Mouse (Mus musculus) urinary bladder, postnatal 14 days (tissue): ENCODE data around the gene Cdh4.
A peak's percentile ranks its signal among the peaks of the same experiment; 100 is the strongest.

Experiments used
- DNase-seq: peaks from one replicate; pipeline ENCODE4 v3.0.0; 2021; ENCODE audit warnings: low spot score

Cdh4 gene

DNA sequence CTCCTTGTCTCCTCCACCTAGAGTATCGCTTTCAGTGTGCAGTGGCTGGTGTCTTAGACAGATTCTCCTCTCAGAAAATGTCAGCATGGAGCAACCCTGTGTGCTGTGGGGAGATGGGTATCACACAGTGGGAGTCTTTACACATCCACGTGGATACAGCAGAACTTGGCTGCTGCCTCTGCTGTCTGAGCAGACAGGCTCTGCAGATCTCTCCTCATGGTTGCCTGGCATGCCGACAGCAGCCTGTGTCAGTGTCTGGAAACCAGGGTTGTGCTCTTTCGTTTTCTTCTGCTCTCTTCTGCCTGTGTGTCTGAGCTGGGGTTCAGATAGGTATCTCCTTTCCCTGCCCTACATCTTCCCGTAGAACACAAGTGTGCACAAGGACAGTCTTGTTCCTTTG lies 237.6 kb downstream of the Cdh4 start:
- DNase-seq, result no peak

DNA sequence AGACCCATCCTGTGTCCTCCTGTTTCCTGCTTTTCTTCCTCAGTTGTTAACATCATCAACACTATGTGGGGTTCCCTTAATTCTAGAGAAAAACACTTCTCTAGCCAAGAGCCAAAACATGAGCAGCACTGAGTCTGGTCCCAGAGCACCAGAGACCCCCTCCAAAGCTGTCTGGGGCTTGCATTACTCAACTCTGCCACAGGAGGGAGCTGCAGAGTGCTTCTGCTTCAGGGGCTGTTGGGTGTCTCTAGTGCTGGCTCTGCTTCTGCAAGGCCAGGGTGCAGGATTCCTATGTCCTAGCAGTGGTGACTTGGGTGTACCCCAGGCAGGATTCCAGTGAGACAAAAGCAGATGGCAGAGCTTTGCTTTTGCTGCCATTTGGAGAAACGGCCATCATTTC lies 239.2 kb downstream of the Cdh4 start:
- DNase-seq, result peak; percentile 11

GRCm38 (mm10) chr2:179687243-179687681 lies 245.0 kb downstream of the Cdh4 start:
- DNase-seq, result no peak

- DNase-seq, result no peak
Observed at GRCm38 (mm10) chr2:179688976-179689375, 246.7 kb downstream of the Cdh4 start.

DNA sequence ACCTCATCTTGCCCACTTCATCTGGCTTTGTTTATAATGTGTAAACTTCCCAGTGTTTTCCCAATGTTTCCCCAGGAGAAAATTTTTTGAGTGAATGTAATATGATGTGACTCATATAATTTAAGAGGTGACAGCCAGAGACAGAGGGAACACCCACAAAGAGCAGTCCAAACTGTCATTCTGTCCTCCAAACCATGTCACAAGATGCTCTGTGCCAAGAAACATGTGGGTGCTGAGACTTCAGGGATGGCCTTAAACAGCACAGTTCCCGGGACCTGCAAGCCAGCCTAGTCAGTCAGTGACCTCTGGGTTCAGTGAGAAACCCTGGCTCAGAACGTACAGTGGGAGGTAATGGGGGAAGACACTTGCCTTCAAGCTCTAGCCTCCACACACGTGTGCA lies 247.5 kb downstream of the Cdh4 start:
- no peak for DNase-seq

DNA sequence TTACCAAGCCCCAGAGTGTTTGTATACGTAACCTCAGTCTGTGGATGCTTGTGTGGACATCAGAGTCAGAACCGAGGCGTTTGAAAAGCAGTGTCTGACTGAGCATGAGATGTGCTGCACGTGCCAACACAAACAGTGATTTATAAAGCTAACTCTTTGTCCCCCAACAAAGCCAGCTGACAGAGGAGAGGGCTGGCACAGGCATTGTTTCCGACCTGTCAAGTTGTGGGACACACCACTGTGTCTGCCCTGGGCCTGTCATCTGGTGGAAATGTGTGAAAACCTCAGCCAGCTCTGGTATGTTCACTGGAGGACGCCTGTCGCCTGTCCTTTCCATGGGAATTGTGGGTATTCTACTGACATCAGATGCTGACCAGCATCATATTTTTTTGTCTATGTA lies 248.3 kb downstream of the Cdh4 start:
- no peak for DNase-seq

GRCm38 (mm10) chr2:179694936-179695335 lies 252.7 kb downstream of the Cdh4 start:
- no peak for DNase-seq

DNA sequence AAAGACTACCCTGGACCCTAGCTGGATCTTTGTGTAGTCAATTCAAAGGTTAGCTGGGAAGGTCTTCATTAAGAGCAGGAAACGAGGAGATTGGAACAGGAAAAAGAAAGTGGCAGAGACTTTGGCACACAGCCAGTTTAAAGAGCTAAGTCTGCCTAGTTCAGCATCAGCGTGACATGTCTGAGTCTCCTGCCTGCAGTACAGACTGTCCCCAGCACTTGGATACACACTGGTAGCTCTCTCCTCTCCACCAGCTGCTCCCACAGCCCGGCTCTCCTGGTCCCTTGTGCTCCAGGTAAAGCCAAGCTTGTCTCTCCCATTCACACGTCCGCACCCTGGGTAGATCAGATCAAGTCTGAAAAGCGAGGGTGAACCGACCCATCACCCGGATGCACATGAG lies 255.4 kb downstream of the Cdh4 start:
- no peak for DNase-seq

DNA sequence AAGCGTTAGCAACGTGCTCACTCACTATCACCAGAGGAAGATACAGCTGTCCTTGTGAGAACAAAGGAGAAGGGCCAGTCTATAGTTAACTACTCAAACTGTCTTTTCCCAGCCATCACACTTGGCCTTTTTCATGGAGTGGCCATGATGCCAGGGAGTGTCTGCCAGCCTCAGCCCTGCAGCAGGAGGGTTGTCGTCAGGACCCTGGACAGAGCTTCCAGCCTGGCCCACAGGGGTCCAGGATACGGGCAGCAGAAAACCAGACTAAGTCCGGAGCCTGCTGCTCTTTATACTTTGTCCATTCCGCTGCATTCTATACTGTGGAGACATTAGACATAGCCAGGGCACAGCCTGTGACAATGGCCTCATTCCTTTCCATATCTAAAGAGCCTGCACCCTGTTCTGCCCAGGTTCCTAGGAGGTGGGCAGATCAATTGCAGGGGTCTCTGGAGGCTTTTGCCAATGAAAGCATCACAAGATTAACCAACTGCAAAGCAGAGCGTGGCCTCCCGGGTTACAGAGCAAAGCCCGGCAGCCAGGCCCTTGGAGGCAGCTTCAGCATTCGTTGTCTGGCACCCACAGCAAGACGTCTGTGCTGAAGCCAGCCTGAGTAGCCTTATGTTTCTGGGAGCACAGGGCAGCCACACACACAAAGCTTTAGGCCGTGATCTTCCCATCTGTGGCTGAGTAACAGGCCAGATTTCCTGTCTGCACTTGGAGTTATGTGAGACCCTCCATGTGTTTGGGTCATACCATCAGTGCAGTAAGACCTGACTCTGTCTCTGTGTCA lies 256.2 kb downstream of the Cdh4 start:
- no peak for DNase-seq

DNA sequence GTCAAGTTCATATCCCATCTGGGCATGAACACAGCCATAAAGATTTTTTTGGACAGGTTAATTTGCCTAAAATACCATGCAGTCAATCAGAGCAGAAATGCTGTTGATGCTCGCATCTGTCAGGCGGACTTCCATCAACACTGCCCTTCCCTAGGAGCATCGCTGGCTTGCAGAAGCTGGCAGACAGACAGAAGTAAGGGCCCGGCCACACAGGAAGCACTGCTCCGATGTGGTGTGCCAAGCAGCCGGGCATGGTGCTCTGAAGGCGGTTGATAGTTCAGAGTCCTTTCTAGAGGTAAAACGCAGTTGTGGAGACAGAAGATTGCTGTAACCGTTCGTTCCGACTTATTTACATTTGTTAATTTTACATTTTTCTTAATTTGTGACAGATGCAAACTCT lies 262.8 kb downstream of the Cdh4 start:
- DNase-seq, result no peak

GRCm38 (mm10) chr2:179705461-179705860 lies 263.2 kb downstream of the Cdh4 start:
- no peak for DNase-seq

- DNase-seq, result no peak
Observed at GRCm38 (mm10) chr2:179706616-179707015, 264.4 kb downstream of the Cdh4 start.

GRCm38 (mm10) chr2:179709111-179709510 lies 266.9 kb downstream of the Cdh4 start:
- no peak for DNase-seq

DNA sequence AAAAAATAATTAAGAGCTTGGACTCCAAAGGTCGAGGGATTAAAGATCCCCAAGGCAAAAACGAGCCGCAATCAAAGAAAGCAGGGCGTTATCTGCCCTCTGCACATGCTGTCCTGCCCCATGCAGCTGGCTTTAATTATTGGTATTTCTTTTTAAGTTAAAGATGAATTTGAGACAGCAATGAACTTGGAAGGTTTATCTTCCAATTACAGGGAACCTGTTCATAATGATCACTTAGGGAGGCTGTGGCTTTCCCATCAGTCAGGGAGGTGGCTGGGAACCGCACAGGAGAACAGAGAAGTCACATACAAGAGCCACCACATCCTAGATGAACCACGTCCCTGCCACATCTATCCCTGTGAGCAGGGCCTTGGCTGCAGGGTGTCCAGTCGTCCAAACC lies 270.5 kb downstream of the Cdh4 start:
- DNase-seq, result no peak

DNA sequence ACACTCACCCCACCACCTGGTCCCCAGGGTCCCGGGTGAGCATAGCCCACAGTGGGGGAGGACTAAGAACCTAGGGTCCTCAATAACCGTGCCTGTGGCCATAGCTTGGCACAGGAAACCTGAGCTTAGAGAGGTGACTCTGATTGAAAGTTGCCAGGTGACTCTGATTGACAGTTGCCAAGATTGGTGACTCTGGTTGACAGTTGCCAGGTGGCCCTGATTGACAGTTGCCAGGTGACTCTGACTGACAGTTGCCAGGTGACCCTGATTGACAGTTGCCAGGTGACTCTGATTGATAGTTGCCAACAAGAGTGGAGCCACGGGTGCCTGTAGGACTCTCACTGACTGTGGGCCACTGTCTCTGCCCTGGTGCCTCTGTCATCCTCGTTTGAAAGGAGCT lies 271.1 kb downstream of the Cdh4 start:
- DNase-seq, result no peak

GRCm38 (mm10) chr2:179714145-179714544 lies 271.9 kb downstream of the Cdh4 start:
- no peak for DNase-seq

DNA sequence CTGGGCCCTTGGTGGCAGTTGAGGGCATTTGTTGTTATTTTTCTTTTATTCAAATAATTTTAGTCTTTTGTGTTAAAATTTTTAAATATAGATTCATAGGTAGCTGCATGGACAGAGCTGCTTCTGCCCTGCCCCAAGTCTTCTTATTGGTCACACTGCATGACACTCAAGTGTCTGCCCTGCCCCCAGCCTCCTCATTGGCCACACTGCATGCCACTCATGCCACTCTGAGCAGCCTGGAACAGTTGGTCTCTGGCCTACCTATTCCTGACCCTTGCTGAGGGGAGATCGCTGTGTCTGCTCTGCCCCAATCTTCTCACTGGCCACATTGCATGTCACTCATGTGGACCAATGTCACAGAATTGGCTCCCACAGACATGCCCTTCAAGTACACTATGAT lies 273.1 kb downstream of the Cdh4 start:
- DNase-seq, result no peak

DNA sequence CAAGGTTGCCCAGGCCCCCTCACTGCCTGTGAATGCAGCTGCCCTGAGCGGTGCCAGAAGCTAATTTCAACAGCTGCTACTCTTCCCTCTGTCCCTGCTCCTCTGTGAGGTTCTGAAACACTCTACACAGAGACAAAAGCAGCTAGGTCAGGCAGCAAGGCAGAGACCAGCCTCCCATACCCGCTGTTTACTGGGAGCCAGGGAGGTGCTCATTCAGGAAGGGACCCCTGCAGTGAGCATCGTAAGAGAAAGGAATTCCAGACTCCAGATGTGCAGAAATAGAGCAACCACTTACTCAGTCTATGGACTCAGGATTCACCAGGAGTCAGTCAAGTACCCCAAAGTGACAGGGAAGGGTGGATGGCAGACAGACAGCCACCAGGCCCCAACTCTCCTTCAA lies 278.1 kb downstream of the Cdh4 start:
- no peak for DNase-seq

DNA sequence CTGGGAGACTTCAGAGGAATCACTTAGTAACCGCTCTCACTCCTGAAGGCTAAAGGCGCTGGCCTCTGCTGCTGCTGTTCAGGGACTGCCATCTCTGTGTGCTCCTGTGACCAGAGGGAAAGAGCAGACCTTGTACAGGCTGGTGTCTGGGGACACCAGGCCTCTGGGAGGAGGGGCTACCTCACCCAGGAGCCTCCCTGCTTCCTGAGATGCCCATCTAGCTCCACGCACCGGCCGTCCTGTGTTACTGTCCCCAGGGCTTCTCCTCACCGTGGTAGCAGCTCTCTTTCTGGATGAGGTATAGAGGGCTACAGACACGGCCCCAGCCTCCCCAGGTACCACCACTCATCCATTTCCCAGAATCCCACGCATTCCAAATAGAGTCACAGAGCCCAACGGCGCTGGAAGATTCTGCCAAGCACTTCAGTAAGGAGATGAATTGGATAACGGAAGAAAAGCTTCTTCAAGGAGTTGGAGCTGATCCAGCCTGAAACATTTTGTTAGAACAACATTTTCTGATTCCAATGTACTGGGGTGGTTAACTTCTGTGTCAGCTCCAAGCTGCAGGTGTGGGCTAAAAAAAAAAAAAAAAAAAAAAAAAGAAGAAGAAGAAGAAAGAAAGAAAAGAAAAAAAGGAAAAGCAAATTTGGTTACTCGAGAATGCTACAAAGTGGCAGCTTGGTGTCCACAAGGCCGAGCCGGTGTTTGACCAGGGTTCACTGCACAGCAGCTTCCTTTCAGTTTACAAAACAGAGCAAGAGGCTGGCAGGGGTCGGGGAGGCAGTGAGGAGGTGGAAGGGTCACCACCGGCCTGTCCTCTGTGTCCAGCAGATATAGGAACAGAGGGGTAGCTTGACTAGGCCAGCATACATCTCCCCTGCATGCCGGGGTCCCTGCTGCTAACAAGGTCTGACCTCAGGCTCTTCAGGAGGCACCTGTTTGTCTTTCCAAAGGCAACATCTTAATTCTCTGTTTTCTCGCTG lies 279.6 kb downstream of the Cdh4 start:
- no peak for DNase-seq

DNA sequence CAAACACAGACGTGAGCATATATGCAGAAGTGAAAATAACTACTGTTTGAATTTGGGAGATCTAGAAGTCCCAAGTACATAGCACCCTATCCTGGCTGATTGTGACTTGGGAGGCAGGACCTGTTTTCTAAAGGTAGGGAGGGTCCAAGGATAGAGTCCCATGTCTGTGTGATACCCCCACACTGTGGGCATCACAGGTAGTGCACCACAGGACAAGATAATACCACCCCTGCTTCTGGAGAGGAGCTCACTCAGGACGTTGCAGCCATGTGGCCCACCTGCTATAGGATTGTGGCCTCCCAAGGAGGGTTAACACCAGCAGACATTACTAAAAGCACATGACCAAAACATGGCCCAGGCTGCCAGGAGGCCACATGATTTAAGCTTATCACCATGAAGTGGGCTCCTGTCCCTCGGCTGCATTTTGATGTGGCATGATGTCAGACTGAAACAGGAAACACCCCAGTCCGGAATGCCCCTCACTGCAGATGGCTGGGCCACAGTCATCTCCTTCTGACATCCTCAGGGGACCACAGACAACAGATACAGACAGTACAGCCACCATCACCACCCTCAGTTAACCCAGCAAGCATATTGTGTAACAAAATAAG lies 280.6 kb downstream of the Cdh4 start:
- no peak for DNase-seq

- DNase-seq, result no peak
Observed at GRCm38 (mm10) chr2:179723401-179723800, 281.2 kb downstream of the Cdh4 start.

GRCm38 (mm10) chr2:179729002-179729401 lies 286.8 kb downstream of the Cdh4 start:
- no peak for DNase-seq

- no peak for DNase-seq
Observed at GRCm38 (mm10) chr2:179729802-179730201, 287.6 kb downstream of the Cdh4 start.
